Mouse (Mus musculus) small intestine, adult 2 months (tissue): Measurements from ENCODE around the gene Acbd4. TPM values are rescaled to one million over a fixed set of nuclear protein-coding genes. Genes with fewer than 3 reads are reported as not detected.

ENCODE experiments used
- H3K27ac ChIP-seq: fragments of 200-500 bp; 2 replicates; pipeline ENCODE4 v1.5.1; 2012; ENCODE audit warnings: low read depth, low read length, control low read depth, inconsistent platforms; ENCODE audit not compliant: insufficient read depth
- H3K27me3 ChIP-seq: fragments of 200-500 bp; 2 replicates; pipeline ENCODE4 v1.6.1; 2012; ENCODE audit warnings: mild to moderate bottlenecking, moderate library complexity, low read length, inconsistent platforms; ENCODE audit not compliant: control insufficient read depth, insufficient read depth
- H3K36me3 ChIP-seq: fragments of 200-500 bp; 2 replicates; pipeline ENCODE4 v1.6.1; 2012; ENCODE audit warnings: mild to moderate bottlenecking, low read length, control low read depth, inconsistent platforms; ENCODE audit not compliant: control insufficient read depth, insufficient read depth
- H3K4me1 ChIP-seq: fragments of 200-500 bp; 2 replicates; pipeline ENCODE4 v1.6.1; 2012; ENCODE audit warnings: low read length, inconsistent platforms, mixed read lengths; ENCODE audit not compliant: control insufficient read depth, insufficient read depth, insufficient read length
- H3K4me3 ChIP-seq: fragments of 200-500 bp; 2 replicates; pipeline ENCODE4 v1.5.1; 2012; ENCODE audit warnings: low read depth, mild to moderate bottlenecking, control low read depth, inconsistent platforms, low read length, moderate library complexity
- CTCF ChIP-seq: fragments of 200-500 bp; IDR thresholded peaks from 2 replicates; pipeline ENCODE4 v1.5.1; 2012; ENCODE audit warnings: low read depth, mild to moderate bottlenecking, control low read depth, inconsistent platforms, low read length, moderate library complexity, mixed read lengths; ENCODE audit not compliant: insufficient replicate concordance, insufficient read length; ENCODE audit errors: extremely low read depth
- POLR2A ChIP-seq: fragments of 200-500 bp; IDR thresholded peaks from 2 replicates; pipeline ENCODE4 v1.6.1; 2012; ENCODE audit warnings: low read depth, mild to moderate bottlenecking, control low read depth, inconsistent platforms, low read length, moderate library complexity
- WGBS: fragments of 180-500 bp; shearing (Covaris S2); methylation state at CpG from one replicate; pipeline ENCODE4 v1.1.7; 2018; 5-methylcytosine and 5-hydroxymethylcytosine counted together
- polyA plus RNA-seq: library from polyadenylated mRNA; depleted of rRNA; stranded (reverse); fragments of >200 nt; gene quantifications from 2 replicates; pipeline ENCODE4 v1.2.3, GENCODE M21; 2012; rRNA removed

The Acbd4 gene
- 89.3 and 234 TPM in 2 replicates for polyA plus RNA-seq

DNA sequence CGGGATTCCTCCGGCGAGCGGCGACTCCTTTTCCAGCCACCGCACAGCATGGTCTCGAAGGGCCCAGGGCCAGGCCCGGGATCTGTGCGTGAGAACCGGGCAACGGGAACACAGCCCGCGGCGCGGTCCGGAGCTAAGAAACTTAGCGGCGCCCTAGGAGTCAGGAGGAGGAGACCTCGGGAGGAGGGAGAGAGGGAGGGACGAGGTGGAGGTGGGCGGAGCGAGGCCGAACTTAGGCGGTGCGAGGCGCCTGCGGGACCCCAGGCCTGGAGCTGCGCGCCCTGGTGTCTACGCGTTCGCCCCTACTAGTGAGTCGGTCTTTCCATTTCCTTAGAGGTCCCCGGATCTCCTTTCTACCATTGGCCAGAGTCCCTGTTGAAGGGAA, at the start of gene Acbd4, which contains the start of gene Plcd3:
Gene Acbd4, plus strand, starts transcription at position 202 of the 385 bp plus-strand sequence.
Gene Plcd3, minus strand, starts transcription at position 178 of the 385 bp plus-strand sequence.
- Histone ChIP-seq H3K4me3 (peak within 1 kb of the TSS; percentile 78), H3K36me3 (peaks cover 12% of the 10 kb centered on the region), H3K27me3 (no peaks in the 10 kb centered on the region), H3K27ac (peak within 1 kb of the TSS; percentile 48), H3K4me1 (peaks cover 23% of the 10 kb centered on the region)
- TF ChIP-seq POLR2A (peak; percentile 58; the same call in 1 of the 2 replicates), CTCF (no peak)
- under 1% methylated on average over 34 of the region's 34 CpGs for WGBS

DNA sequence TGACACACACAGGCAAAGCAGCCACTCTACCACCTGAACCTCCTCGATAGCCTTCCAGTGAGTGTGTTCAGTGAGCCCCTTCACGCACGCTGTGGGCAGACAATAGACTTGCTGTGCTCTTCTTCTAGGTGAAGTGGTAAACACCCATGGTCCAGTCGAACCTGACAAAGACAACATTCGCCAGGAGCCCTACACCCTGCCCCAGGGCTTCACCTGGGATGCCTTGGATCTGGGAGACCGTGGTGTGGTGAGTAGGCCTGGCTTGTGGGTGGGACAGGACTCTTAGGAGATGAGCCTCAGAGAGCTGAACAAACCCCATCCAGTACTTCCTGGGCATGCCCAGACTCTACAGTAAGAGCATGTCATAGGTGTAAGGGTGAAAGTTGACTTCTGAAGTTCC, 49.4 kb upstream of the Acbd4 start:
- 90% methylated on average over 6 of the region's 6 CpGs for WGBS
- Histone ChIP-seq H3K4me1 (0 out of 2 replicates have a peak, but pooled peaks cover 2% of the 10 kb centered on the region), H3K27ac (peak overlapping the region; percentile 71), H3K4me3 (no peak overlapping the region), H3K27me3 (no peaks in the 10 kb centered on the region), H3K36me3 (peaks cover 57% of the 10 kb centered on the region)
- TF ChIP-seq POLR2A (no peak), CTCF (no peak)

DNA sequence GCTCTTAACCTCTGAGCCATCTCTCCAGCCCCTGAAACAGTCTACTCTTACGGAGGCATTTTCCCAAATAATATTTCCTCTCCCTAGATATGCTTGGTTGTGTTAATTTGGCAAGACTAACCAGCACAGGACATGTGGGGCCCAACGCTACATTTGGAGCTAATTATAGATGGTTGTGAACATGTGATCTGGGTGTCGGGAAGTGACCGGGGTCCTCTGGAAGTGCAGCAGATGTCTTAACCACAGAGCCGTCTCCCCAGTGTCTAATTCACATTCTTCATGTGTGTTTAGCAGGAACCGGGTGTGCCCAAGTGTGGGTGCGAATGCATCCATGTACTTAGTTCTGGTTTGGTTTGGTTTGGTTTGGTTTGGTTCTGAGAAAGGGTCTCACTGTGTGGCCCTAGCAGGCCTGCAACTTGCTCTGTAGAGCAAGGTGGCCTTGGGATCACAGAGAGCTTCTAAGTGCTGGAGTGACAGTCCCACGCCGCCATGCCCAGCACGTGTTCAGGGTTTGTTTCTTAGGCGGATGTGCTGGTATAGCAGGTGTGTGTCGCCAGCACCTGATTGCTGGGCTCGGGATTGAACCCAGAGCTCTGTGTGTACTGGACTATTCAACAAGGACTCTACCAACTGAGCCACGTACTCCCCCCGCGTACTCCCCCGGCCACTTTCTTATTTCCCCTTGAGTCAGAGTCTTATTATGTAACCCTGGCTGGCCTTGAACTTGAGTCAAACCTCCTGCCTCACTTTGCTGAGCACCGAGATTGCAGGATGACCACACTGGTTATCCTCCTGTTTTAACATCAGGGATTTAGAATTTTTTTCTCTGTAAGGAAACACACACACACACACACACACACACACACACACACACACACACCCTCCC, 48.0 kb upstream of the Acbd4 start:
- H3K36me3 ChIP-seq, result peaks cover 65% of the 10 kb centered on the region
- TF ChIP-seq CTCF, result no peak
- TF ChIP-seq POLR2A, result no peak
- 81% methylated on average over 18 of the region's 18 CpGs for WGBS
- 0 out of 2 replicates have a peak, but pooled peaks cover 2% of the 10 kb centered on the region for H3K4me1 ChIP-seq
- no peaks in the 10 kb centered on the region for H3K27me3 ChIP-seq
- H3K4me3 ChIP-seq, result no peak overlapping the region
- no peak overlapping the region for H3K27ac ChIP-seq

DNA sequence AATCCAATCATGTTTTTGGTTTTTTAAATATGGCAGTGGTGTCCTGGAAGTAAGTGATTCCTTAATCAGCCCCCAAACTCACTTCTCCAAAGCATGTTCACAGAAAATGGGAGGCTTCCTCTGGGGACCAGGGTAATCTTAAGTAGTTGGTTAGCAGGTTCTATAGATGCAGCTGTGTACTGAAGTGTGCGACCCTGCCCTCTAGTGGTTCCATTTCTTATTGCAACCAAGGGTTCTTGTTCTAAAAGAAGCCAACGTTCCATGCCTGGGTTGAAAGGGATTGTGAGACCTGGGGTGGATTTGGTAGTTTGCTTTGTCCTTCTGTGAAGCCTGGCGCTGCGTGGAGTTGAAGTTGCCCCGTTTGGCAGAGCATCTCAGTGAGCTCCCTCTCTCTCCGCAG, 46.7 kb upstream of the Acbd4 start:
- Histone ChIP-seq H3K27ac (no peak overlapping the region), H3K4me1 (0 out of 2 replicates have a peak, but pooled peaks cover 2% of the 10 kb centered on the region), H3K27me3 (no peaks in the 10 kb centered on the region), H3K4me3 (no peak overlapping the region), H3K36me3 (peaks cover 73% of the 10 kb centered on the region)
- WGBS, result 46% methylated on average over 6 of the region's 6 CpGs
- no peak for TF ChIP-seq POLR2A
- TF ChIP-seq CTCF, result peak; percentile 37; the same call in 1 of the 2 replicates

DNA sequence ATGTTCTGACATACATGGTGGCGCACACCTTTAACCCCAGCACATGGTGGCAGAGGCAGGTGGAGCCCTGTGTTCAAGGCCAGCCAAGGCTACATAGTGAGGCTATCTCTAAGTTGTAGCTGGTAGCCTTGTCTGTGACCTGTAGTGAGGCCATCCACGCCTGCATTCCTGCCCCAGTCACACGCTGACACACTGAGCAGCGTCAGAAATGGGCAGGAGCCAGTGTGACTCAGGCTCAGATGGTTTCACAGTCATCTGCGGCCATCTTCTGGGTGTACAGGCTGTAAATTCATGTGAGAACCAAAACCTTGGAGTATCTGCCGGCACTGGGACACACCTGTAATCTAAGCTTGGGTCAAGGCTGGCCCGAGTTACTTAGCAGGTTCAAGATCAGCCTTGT, 44.8 kb upstream of the Acbd4 start:
- Histone ChIP-seq H3K27ac (no peak overlapping the region), H3K36me3 (peaks cover 73% of the 10 kb centered on the region), H3K4me3 (no peak overlapping the region), H3K4me1 (0 out of 2 replicates have a peak, but pooled peaks cover 2% of the 10 kb centered on the region), H3K27me3 (no peaks in the 10 kb centered on the region)
- TF ChIP-seq CTCF (no peak), POLR2A (no peak)
- 91% methylated on average over 7 of the region's 7 CpGs for WGBS

DNA sequence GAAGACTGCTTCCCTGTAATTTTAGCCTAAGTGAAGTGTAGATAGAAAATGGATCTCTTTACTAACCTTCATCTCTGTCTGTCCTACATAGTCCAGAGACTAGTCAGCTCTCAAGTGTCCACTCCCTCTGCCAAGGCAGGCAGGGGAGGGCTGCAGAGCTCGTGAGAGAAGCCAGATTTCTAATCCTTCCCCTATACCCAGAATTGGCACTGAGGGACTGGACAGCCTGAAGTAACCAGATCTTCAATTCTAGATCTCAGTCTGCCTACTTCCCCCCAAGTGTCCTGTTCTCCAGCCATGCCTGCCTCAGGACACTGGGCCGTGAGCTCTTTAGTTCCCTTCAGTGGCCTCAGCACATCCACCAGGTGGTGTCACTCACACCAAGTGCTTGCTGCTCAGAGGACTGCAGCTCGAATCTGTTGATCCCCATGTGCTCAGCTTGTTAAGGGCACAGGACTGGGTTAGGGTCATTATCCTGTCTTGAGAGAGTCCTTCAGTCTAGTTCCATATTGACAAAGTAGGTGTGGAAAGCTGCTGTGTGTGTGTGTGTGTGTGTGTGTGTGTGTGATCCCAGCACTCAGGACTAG, 42.9 kb upstream of the Acbd4 start:
- H3K4me1 ChIP-seq, result no peaks in the 10 kb centered on the region
- WGBS, result 76% methylated on average over 3 of the region's 3 CpGs
- no peak overlapping the region for H3K4me3 ChIP-seq
- H3K27ac ChIP-seq, result no peak overlapping the region
- TF ChIP-seq CTCF, result no peak
- TF ChIP-seq POLR2A, result no peak
- H3K36me3 ChIP-seq, result peaks cover 65% of the 10 kb centered on the region
- no peaks in the 10 kb centered on the region for H3K27me3 ChIP-seq
